Mouse (Mus musculus) kidney, postnatal 0 days (tissue): ENCODE data around the gene Usp6nl. TPM values are rescaled to one million over a fixed set of nuclear protein-coding genes. Genes with fewer than 3 reads are reported as not detected.

ENCODE experiments used
- ATAC-seq: fragments of 200-750 bp; cut with Nextera tagmentation; replicated peaks from 2 replicates; pipeline ENCODE4 v1.8.0; 2017; ENCODE audit warnings: low read depth, moderate number of reproducible peaks, moderate TSS enrichment, moderate library complexity; ENCODE audit not compliant: low FRiP score
- DNase-seq: peaks from one replicate; pipeline ENCODE4 v3.0.0-alpha.2; 2016; ENCODE audit warnings: low spot score
- H3K27ac ChIP-seq: fragments of 300-500 bp; sonication (generic); 2 replicates; pipeline ENCODE4 v1.5.1; 2014; ENCODE audit warnings: mild to moderate bottlenecking
- H3K27me3 ChIP-seq: fragments of 300-500 bp; sonication (generic); 2 replicates; pipeline ENCODE4 v1.6.1; 2014; ENCODE audit warnings: low read length, mixed read lengths; ENCODE audit not compliant: insufficient read depth
- H3K36me3 ChIP-seq: fragments of 300-500 bp; sonication (generic); 2 replicates; pipeline ENCODE4 v1.6.1; 2014; ENCODE audit warnings: low read length, mixed read lengths; ENCODE audit not compliant: insufficient read depth
- H3K4me1 ChIP-seq: fragments of 300-500 bp; sonication (generic); replicated peaks from 2 replicates; pipeline ENCODE4 v1.6.1; 2014; ENCODE audit warnings: antibody characterized with exemption, low read length, mixed read lengths; ENCODE audit not compliant: insufficient read depth
- H3K4me2 ChIP-seq: fragments of 300-500 bp; sonication (generic); 2 replicates; pipeline ENCODE4 v1.6.1; 2014; ENCODE audit warnings: mild to moderate bottlenecking, low read length, moderate library complexity, mixed read lengths
- H3K4me3 ChIP-seq: fragments of 300-500 bp; sonication (generic); replicated peaks from 2 replicates; pipeline ENCODE4 v1.5.1; 2014; ENCODE audit warnings: low read depth, low read length
- H3K9ac ChIP-seq: fragments of 300-500 bp; sonication (generic); 2 replicates; pipeline ENCODE4 v1.6.1; 2014; ENCODE audit warnings: low read depth, low read length
- H3K9me3 ChIP-seq: fragments of 300-500 bp; sonication (generic); replicated peaks from 2 replicates; pipeline ENCODE4 v1.6.1; 2016; ENCODE audit warnings: low read length, inconsistent platforms, mixed read lengths
- CTCF ChIP-seq: IDR thresholded peaks from 2 replicates; pipeline ENCODE4 v1.5.1; 2016; ENCODE audit warnings: antibody characterized with exemption, low read depth, mild to moderate bottlenecking, moderate library complexity
- WGBS: fragments of 180-500 bp; shearing (Covaris S2); extraction: QIAGEN DNeasy Blood & Tissue Kit; methylation state at CpG from one replicate; pipeline ENCODE4 v1.1.7; 2014; 5-methylcytosine and 5-hydroxymethylcytosine counted together
- polyA plus RNA-seq: library from polyadenylated mRNA; unstranded; fragments of >200 nt; fragmentation: Nextera tagmentation; extraction: Ambion mirVana; gene quantifications from 2 replicates; pipeline ENCODE4 v1.2.1, GENCODE M21; 2015

The Usp6nl gene
- polyA plus RNA-seq, 1 experiment from 2014 or later, result 9.8 TPM

DNA sequence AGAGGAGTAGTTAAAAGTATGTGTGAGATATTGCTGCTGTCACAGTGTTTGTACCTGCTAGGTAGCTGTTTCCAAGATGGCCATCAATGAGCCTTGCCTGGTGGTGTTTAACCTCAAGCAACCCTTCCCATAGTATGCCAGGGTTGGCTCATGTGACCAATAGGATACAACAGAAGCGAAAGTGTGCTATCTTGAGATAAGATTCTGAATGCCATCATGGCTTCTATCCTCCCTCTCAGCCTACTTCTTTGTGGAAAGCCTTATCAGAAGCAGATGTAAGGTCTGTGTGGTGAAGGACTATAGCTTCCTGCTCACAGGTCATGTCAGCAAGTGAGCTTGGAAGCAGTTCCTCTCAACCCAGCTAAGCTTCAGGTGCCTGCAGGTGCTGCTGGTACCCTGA lies 36.7 kb upstream of the Usp6nl start:
- DNase-seq (no peak), ATAC-seq (no peak)
- Histone ChIP-seq H3K4me2 (no peak overlapping the region), H3K4me1 (no peaks in the 10 kb centered on the region), H3K9ac (no peak overlapping the region), H3K27ac (no peak overlapping the region), H3K9me3 (no peaks in the 10 kb centered on the region), H3K27me3 (no peaks in the 10 kb centered on the region), H3K4me3 (no peak overlapping the region), H3K36me3 (no peaks in the 10 kb centered on the region)
- WGBS, result 87% methylated on average over 1 of the region's 1 CpGs
- TF ChIP-seq CTCF, result no peak

DNA sequence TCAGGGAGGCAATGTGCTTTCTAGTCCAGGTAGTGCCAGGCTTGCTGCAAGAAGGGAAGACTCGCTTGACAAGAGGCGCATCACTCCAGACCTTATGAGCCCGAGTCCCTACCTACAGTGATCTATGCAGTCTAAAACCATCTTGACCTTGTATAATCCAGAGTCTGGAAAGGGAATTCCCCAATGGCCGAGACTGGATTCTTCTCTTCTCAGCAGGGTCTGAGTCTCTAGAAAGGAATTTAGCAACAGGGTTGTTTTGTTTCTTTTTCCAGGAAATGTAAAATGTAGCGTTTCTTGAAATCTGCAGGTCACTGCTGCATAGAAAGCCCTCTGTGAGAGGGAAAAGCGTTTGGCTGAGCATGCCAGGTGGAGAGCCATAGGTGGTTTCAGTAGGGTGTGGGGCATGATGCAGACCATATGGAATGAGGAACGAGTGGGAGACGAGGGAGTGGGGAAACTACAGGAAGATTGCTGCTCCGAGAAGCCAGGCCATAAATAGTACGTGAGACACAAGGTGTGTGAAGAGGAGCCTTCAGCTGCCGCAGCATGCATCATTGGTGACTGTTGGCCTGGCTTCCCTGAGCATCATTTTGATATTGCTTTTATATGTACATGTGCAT lies 28.5 kb upstream of the Usp6nl start:
- Histone ChIP-seq H3K4me2 (no peak overlapping the region), H3K9ac (no peak overlapping the region), H3K36me3 (no peaks in the 10 kb centered on the region), H3K27me3 (no peaks in the 10 kb centered on the region), H3K4me1 (no peaks in the 10 kb centered on the region; the same call in 1 of the 2 replicates), H3K4me3 (no peak overlapping the region), H3K27ac (no peak overlapping the region), H3K9me3 (no peaks in the 10 kb centered on the region)
- no peak for ATAC-seq
- WGBS, result 57% methylated on average over 11 of the region's 11 CpGs
- TF ChIP-seq CTCF, result no peak
- DNase-seq, result peak; percentile 14

DNA sequence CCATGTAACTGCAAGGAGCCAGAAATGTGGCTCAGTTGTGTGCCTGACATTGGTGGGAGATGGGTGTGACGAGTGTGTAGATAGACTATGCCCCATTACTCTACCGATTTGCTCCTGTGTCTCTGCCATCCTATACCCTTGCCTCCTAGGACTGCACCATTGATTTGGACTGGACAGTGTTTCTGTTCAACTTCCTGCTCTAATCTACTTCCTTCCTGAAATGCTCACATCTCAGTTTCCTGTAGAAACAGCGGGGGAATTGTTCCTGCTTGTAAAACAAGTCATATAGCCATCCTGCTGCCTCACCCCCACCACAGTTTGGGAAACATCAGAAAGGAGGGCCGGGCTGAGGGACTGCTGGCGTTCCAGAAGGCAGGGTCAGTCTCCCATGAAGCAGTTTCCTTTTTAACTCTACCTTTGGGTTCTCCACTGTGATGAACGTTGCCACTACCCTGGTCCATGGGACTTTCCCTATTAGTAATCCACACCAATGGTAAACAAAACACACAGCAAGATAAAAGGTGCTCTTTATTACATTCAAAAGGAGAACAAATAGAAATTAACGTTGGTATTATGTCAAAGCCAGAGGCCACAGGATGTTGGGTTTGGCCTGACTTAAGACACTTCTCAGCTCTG lies 27.4 kb upstream of the Usp6nl start:
- H3K27ac ChIP-seq, result no peak overlapping the region
- H3K36me3 ChIP-seq, result no peaks in the 10 kb centered on the region
- 38% methylated on average over 7 of the region's 7 CpGs for WGBS
- H3K9ac ChIP-seq, result no peak overlapping the region
- no peaks in the 10 kb centered on the region for H3K27me3 ChIP-seq
- DNase-seq (peak; percentile 16), ATAC-seq (no peak)
- H3K4me3 ChIP-seq, result no peak overlapping the region
- H3K4me2 ChIP-seq, result no peak overlapping the region
- no peaks in the 10 kb centered on the region for H3K9me3 ChIP-seq
- TF ChIP-seq CTCF, result no peak
- no peaks in the 10 kb centered on the region; the same call in 1 of the 2 replicates for H3K4me1 ChIP-seq

DNA sequence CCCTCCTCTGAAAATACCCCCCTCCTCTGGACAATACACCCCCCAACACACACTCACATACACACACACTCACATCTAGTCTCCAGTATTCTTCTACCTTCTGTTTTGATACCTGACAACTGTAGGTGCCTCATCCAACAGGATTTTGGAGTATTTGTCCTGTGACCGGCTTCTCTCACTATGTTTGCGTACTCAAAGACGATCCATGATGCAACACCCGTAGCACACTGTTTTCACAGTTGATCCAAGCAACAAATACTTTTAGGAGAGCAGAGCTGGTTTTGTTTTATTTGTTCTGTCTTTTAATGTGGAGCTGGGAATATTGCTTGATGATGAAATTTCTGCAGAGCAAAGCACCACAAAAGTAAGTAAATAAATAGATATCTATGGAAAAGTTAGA lies 17.7 kb upstream of the Usp6nl start:
- 92% methylated on average over 4 of the region's 4 CpGs for WGBS
- no peak overlapping the region for H3K4me3 ChIP-seq
- no peak for DNase-seq
- no peaks in the 10 kb centered on the region for H3K36me3 ChIP-seq
- H3K27ac ChIP-seq, result no peak overlapping the region
- H3K4me1 ChIP-seq, result no peaks in the 10 kb centered on the region
- H3K9ac ChIP-seq, result no peak overlapping the region
- no peak for ATAC-seq
- H3K9me3 ChIP-seq, result no peaks in the 10 kb centered on the region
- no peak overlapping the region for H3K4me2 ChIP-seq
- H3K27me3 ChIP-seq, result no peaks in the 10 kb centered on the region
- no peak for TF ChIP-seq CTCF

DNA sequence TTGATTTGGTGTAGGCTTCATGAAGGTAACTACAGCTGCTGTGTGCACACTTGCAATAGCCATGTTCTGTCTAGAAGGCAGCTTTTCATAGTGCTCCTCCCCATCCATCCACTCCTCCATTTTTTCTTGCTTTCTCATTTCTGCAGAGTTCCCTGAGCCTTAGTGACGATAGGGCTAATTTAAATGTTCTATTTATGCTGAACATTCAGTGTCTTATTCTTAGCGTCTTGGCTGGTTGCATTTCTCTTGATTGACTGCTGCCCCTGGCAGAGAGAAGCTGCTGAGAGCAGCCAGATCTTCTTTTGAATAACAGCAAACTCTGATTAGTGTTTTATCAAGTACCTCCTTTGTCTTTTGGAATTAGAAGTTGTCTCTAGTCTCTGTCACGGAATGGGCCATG lies 15.6 kb upstream of the Usp6nl start:
- Histone ChIP-seq H3K4me2 (no peak overlapping the region), H3K4me1 (no peaks in the 10 kb centered on the region), H3K36me3 (no peaks in the 10 kb centered on the region), H3K9me3 (no peaks in the 10 kb centered on the region), H3K9ac (no peak overlapping the region), H3K27ac (no peak overlapping the region), H3K4me3 (no peak overlapping the region), H3K27me3 (no peaks in the 10 kb centered on the region)
- 76% methylated on average over 3 of the region's 3 CpGs for WGBS
- ATAC-seq (no peak), DNase-seq (no peak)
- TF ChIP-seq CTCF, result no peak

DNA sequence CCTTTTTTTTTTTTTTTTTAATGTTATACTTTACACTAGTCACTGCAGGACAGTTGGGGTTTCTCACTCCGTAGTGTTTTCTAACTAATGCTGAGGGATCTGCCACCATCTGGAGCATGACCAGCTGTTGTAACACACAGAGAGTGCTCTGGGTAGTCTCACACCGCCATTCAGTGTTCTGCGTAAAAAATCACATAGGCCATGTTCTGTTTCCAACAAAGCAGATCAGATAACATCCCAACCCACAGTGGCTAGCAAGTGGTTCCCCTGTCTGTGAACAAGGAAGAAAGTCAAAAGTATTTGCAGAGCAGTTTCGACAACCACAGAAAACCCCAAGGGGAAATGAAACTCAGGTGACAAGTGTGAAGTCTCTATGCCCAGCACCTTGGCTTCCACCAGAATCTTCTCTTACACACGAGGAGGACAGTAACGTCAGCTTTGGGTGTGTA lies 13.1 kb upstream of the Usp6nl start:
- no peaks in the 10 kb centered on the region for H3K4me1 ChIP-seq

More for the DNA sequence above, 13.1 kb upstream of the Usp6nl start:
- H3K9ac ChIP-seq, result no peak overlapping the region
- H3K9me3 ChIP-seq, result no peaks in the 10 kb centered on the region
- H3K27ac ChIP-seq, result no peak overlapping the region
- WGBS, result 72% methylated on average over 6 of the region's 6 CpGs
- no peak for TF ChIP-seq CTCF
- H3K4me3 ChIP-seq, result no peak overlapping the region
- H3K4me2 ChIP-seq, result no peak overlapping the region
- DNase-seq (no peak), ATAC-seq (no peak)
- no peaks in the 10 kb centered on the region for H3K27me3 ChIP-seq
- no peaks in the 10 kb centered on the region for H3K36me3 ChIP-seq
